Mouse (Mus musculus) ES-CJ7 (cell line): ENCODE results near the gene Bcl9.

ENCODE experiments used
- DNase-seq: peaks from one replicate; pipeline ENCODE4 v3.0.0; 2011; ENCODE audit warnings: low read depth, low spot score

The Bcl9 gene

DNA sequence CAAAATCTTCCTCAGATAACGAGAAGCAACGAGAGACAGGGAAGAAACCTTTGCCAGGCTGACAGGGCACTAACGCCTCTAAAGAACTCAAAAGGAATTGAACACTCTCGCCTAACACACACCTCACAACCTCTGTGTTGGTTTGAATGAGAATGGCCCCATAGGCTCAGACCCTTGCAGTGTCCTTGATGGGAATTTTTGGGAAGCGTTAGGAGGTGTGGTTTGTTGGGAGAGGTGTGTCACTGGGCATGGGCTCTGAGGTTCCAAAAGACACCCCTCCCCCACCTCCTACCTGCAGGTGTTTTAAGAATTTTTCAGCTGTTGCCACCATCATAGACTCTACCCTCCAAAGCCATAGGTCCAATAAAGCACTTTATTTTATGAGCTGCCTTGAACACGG lies 118.8 kb downstream of the Bcl9 start:
- DNase-seq = peak; percentile 66

GRCm38 (mm10) chr3:97172632-97173031 lies 125.1 kb downstream of the Bcl9 start:
- no peak for DNase-seq

DNA sequence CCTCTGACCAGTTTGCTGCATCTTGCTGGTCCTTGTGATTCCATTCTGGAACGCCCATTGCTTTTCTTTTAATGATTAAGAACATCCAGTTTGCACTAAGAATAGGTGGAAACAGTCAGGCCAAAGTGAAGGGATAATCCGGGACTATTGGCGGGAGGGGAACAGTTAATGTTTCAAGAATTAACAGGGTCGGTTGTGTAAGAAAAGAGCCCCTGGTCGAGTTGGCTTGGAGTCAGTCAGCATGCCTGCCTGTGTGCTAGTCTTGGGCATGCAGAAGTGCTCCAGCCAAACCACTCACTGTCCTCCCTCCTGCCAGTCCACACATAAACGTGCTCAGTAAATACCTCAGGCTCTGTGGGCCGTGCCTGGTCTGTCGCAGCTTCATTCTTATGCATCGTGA lies 125.5 kb downstream of the Bcl9 start:
- no peak for DNase-seq

DNA sequence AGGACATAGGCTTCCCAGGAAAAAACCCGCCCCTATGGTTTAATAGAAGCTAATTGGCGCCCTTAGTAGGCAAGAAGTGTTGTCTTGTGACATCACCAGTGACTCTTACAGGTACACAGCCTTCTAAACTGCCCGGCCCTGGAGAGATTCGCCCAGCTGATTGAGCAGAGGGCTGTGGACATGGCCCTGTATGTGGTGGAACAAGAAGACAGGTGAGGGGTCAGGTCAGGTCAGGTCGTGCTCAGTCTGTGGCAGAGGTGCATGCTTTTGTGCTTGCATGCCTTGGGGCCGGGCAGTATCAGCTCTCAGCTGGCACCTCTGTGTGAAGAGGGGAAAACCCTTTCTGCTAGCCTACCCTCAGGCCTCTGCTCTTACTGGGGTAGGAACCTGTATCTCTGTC lies 126.2 kb downstream of the Bcl9 start:
- no peak for DNase-seq

- DNase-seq = no peak
Measured at GRCm38 (mm10) chr3:97167126-97167525, 130.6 kb downstream of the Bcl9 start.

DNA sequence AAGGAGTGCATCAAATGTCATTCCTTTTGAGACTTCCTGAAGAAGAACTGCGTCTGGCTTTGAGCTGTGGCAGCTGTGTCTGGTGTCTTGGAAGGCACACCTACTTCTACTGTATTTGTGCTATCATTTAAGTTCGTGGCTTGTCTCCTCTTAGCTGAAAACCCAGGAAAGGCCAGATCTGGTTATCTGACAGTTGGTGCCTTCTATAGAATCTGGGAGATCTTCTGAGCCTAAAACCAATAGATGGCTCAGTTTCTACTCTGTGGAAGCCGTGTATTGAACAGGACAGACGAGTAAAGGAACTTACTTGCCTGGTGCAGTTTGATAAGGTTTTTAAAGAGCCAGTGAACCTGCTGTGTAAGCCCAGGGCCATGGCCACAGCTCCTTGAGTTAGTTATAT lies 133.2 kb downstream of the Bcl9 start:
- DNase-seq = no peak

DNA sequence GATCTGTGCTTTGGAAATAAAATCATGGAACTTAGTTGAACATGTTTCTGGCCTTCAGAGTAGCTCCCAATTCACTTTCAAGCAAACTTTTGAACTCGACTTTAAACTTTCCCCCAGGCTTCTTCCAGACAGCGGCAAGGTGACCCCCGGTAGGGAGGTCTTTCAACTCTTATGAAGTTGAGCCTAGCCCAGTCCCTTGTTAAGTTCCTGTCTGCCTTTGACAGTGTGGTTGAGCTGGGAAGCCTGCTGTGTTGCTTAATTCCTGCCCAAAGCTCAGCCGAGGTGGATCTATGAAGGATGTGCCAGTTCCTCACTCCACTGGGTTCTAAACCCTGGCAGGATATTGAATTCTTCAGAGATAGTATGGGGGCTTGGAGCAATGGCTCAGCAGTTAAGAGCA lies 135.9 kb downstream of the Bcl9 start:
- peak; percentile 69 for DNase-seq

GRCm38 (mm10) chr3:97160908-97161307 lies 136.8 kb downstream of the Bcl9 start:
- no peak for DNase-seq

GRCm38 (mm10) chr3:97159986-97160385 lies 137.7 kb downstream of the Bcl9 start:
- no peak for DNase-seq

DNA sequence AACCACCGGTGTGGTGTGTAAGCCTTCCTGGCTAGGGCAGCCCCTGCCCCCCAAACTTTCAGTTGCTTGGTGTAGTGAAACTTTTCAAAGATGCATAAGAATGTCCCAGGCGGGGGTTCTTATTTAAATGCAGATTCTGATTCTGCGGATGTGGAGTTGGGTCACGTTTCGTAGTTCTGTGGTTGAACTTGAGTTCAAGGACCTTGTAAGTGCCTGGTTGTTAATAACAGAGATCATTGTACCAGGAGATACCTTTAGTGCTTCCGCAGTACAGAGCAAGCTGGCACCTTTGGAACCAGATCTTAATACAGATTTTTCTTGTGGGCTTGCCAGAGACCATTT lies 138.2 kb downstream of the Bcl9 start:
- peak; percentile 97 for DNase-seq

DNA sequence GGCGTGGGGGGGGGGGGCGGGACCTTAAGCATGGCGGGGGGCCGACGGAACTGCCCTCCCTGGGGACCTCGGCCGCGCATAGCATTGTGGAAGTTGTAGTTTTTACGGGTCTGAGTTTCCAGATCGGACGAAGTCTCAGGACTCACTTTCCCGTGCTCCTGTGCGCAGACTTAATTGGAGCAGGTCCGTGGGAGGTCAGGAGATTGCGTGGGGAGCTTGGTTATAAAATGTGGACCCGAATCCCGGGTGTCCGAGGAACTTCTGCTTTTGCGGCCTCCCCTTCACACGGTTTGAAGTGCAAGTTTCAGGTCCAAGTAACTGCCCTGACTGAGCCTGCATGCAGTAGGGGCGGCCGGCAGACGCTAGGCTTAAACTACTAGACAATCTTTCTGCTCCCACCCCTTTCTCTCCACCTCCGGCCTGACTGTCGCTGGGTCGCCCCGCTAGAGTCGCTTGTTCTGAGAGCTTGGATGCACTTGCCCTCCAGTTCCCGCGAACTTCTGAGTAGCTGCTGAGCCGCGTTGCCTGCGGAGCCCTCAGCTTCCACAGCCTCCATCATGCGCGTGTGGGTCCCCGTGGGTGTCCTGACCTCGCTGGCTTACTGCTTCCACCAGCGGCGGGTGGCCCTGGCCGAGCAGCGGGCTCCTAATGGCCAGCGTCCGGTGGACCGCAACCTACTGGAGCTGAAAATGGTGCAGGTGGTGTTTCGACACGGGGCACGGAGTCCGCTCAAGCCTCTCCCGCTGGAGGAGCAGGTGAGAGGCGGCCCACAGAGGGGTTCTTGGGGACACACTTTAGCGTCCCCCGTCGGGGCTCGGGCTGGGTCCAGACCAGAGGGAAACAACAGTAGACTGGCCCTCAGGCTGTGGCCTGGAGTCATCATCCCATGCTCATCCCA lies 138.9 kb downstream of the Bcl9 start, which contains the start of gene Acp6:
Gene Acp6, plus strand, starts transcription at position 167 of the 898 bp plus-strand sequence.
- DNase-seq = peak; percentile 97

DNA sequence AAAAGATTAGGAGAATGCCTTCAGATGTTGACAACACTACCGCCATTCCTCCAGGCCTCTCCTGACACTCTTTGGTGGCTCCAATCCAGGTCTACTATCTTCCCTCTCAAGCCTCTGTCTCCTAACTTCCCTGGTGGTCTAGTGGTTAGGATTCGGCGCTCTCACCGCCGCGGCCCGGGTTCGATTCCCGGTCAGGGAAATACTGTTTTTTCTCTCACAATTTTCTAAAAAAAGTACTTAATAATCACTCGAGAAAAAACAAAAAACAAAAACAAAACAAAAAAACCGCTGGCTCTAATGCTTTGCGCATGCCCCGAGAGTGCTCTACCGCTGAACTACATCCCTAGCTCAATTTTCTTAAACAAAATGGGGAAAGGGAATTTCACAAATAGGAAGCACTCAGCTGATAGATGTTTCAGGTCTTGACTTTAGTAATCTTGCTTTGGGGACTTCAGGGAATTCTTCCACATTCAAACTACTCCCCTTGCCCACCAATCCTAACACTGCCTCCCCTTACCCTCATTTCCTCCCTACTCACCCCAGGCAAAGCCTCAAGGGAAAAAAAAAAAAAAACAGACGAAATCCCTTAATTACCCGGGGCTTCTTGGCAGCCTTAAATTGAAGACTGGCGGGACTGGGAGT lies 139.6 kb downstream of the Bcl9 start:
- DNase-seq = peak; percentile 70

- no peak for DNase-seq
Measured at GRCm38 (mm10) chr3:97157308-97157707, 140.4 kb downstream of the Bcl9 start.

DNA sequence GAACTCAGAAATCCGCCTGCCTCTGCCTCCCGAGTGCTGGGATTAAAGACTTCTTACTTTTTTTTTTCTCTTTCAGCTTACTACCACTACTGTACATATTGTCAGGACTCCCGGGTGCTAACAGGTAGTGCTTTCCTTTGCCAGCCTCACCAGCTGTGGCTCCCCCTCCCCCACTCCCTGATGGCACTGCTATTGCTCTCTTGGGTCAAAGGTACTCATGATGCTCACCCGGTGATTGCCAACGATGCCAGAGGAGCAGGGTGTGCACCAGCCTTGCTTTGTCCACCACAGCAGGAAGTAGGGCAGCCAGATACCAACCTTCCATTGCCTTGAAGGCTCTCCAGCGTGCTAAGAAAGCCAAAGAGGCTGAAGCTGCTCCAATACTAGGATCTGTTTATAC lies 141.3 kb downstream of the Bcl9 start:
- no peak for DNase-seq
